Mouse (Mus musculus) granulocyte monocyte progenitor cell, adult 5-6 weeks (primary cell): ENCODE data around the gene Scfd2. TPM values are rescaled to one million over a fixed set of nuclear protein-coding genes. Genes with fewer than 3 reads are reported as not detected.

Source experiments
- ATAC-seq: replicated peaks from 2 replicates; pipeline ENCODE4 v1.8.0; 2016; ENCODE audit warnings: mild to moderate bottlenecking, moderate TSS enrichment, inconsistent platforms; ENCODE audit not compliant: poor library complexity, severe bottlenecking
- total RNA-seq, 2 experiments: library from RNA; stranded (forward) in 1 of 2; stranded (reverse) in 1 of 2; fragments of 200-712, 200-1000 nt in 1 of 2; fragments of >200 nt in 1 of 2; fragmentation: Nextera tagmentation in 1 of 2; gene quantifications; 2 replicates each; pipeline ENCODE4 v1.2.3; 2014 to 2017

Gene Scfd2
- total RNA-seq, 2 experiments from 2014 or later, result 24.7 to 25.5 TPM

DNA sequence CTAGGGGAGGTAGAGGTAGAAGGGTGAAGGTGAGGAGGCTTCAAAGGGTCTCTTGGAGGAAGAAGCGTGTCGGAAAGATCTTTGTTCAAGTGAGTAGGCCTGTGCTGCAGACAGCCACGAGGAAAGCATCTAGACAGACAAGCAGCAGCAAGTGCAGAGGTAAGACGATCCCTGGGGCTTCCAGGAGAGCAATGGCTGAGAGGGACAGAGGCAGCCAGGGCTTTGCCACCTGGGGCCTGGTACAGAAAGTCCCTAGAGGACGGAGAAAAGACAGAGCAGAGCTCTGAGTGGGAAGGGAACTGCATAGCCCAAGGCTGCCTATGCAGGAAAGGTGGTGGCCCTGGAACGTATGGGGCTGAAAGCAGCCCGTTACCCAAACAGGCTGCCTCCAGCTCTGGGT, 281.3 kb downstream of the Scfd2 start:
- no peak for ATAC-seq

DNA sequence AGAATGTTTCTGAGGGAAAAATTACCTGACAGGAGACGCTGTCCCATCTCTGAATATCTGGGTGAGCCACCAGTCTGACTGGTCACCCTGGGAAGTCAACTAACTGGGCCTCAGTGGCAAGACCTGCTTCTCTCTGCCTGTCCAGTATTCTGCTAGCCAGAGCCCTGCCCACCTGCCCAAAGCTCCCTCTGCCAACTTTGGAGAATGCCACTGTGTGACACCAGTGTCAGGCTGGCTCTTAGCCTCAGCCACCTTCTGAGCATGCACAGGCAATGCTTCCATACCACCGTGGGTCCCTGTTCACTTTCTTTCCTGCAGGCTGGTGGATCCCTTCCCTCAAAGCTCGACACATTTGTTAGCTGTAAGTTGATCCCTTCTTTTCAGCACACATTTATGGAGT, 281.8 kb downstream of the Scfd2 start:
- ATAC-seq, result no peak

DNA sequence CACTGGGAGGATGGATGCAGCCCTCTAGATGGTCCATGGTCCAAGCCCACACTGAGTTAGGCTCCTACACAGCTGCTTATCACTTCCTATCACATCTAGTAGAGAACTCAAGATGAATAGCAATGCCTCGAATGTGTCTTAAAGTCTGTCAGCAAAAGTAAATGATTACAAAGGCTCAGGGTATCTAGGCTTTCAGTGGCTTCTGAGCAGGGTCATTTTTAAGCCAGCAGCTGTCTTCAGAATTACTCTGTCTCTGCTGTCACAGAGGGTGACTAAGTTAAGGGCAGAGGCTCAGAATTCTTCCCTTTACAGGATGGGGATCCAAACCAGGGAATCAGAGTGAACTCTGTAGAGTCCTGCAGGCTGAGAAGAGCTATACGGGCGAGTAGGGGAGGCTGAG, 284.6 kb downstream of the Scfd2 start:
- no peak for ATAC-seq

DNA sequence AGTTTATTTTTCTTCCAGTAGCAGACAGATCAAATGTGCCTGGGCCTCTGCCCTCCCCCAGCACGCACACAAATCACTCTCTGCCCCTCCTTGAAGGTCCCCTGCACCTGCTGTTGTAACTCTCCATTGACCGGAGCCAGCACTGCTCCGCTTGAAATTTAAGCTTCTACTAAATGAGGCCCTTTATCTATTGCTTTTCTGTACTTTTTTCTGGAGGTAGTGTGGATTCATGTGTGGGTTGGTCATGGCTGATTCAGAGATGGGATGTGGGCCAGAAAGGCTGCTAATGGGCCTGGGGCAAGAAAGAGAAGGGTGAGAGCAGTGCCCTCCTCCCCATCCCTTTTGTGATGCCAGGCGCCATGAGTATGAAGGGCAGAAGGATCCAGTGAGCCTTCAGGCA, 285.1 kb downstream of the Scfd2 start:
- no peak for ATAC-seq

DNA sequence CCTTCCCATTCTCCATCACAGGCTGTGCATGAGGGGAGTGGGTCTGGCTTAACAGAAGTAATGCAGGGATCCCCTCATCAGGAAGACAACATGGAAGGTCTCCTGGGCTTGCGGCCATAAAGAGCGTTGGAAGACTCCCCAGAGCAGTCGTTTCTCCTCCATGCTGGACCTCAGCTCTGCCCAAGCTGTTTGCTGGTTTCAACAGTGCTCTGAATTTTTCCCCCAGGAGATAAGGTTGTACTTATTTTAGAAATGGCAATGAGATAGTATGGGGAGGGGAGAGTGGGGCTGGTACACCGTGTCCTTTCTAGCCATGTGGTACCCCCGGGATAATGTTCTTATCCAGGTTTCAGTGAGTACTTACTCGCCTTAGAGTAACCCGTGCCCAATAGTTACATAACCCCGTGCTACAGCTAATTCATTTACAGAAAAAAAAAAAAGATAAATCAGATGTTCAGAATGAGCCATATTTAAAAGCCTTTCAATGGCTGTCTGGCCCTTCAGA, 285.9 kb downstream of the Scfd2 start:
- no peak for ATAC-seq

DNA sequence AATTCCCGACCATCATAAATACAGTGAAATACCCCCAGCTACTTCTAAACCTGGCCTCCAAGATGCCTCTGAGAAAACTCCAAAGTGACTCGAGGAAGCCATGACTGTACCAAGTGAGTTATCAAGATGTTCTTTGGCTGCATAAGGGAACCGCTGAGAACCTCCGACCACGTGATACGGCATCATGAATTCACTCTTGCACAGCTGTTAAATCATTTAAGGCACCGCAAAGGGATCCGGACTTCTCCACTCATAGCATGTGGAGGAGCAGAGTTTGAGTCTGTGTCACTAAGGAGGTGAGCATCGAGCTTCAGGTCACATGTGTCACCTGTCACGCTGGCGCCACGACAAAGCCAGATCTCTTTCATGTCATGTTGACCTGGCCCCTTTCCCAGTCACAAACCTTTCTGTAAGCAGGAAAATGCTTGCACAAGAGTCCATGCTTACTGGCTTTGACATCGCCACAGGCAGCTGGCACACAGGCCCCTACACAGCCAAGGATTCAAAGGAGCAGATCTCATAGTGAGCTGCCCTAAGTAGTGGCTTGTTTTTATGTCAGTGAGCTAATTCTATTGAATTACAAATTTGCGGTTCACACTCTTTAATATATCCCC, 287.0 kb downstream of the Scfd2 start:
- no peak for ATAC-seq

DNA sequence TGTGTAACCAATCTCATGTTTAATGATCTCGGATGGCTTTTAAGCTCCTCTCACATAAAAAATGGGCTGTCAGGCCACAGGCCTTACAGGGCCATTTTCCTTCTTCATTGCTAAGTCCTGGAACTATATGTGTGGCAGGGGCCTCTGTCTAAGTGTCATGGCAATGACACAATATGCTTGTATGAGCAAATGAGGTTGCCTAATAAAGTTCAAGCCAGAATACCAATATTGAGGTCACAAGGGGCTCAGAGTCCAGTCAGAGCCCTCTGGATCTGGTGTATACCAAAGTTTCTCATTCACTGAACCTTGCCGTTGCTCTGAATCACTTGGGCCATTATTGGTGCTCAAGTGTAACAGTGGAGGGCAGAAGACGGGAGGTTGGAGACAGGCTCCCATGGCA, 288.9 kb downstream of the Scfd2 start:
- ATAC-seq, result no peak

DNA sequence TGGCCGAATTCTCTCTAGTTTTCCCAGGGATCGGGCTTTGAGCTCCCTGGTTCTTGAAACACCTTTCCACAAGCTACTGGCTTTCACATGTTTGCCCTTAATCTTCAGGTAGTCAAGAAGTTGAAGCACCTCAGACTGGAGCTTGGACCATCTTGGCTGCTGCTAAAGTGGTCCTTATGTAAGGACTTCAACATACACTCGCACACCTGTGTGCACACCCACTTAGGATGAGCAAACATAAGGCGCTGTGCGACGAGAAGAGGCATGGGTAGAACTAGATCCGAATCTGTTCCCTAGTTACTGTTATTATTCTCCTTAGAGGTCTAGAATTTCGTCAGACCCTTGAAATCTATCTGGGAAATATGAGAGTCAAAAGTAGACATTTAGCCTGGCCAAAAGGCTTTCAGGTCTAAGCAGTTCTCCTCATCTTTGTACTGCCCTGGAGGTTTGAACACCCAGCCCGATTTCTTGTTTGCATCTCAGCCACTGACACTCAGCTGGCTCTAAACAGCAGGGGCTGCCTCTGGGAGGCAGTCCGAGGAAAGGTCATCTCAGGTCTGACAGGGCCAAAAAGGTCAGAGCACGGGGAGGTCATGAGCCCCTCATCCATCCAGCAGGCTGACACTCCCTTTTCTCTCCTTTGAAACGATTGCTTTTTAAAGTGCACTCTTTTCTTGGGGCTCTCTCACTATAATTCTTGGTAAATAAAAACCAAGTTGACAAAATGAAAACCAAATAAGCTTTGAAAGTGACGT, 290.5 kb downstream of the Scfd2 start:
- ATAC-seq, result no peak

DNA sequence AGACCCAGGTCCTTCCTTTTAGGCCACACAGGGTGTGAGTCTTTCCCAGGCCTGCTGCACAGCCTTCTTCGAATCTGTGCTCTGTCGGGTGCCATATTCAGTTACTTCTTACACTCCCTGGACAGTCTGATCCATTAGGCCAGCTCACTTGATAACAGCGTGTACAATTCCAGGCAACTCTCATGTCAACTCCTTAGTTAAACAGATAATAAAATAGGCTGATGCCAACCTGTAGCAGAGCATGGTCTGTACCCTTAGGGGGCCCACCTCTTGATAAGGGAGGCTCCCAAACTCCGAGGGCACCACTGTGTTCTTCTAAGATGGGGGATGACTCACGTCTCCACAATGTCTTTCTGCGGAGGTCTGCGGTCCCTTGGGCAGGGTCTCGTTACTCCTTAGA, 291.3 kb downstream of the Scfd2 start:
- no peak for ATAC-seq

DNA sequence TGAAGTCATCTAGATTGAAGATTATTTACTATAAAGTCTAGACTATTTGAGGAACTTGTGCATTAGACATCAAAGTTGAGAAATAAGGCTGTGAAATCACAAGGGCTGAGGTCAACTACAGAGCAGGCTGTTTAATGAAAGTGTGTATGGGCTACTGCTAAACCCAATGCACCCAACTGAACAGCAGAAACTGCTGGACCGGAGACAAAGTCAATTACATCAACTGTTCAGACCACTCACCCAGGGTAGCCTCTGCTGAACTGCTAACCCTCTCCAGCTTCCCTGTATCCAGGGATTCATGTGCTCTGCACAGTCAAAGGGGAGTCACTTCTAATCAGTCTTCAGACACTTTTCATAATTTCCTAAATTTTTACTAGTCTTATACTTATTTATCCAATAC, 292.2 kb downstream of the Scfd2 start:
- 0 out of 2 replicates have a peak, but pooled peaks have one; percentile 14 for ATAC-seq

DNA sequence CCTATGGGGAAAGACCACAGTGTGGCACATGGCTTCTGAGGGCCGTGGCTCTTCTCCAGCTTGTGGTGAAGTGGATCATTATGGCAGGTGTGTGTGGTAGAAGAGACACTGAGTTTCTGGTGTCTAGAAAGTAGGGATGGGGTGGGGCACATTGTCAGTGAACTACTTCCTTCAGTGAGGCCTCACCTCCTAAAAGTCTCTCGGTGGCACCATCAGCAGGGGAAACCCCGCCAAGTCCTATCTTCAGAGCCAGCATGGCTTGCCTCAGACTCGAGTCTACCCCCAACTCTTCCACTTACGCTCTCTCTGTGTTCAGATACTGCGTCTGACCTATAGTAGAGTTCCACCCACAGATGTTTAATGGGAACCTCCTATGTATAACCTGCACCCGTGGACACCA, 297.8 kb downstream of the Scfd2 start:
- no peak for ATAC-seq

DNA sequence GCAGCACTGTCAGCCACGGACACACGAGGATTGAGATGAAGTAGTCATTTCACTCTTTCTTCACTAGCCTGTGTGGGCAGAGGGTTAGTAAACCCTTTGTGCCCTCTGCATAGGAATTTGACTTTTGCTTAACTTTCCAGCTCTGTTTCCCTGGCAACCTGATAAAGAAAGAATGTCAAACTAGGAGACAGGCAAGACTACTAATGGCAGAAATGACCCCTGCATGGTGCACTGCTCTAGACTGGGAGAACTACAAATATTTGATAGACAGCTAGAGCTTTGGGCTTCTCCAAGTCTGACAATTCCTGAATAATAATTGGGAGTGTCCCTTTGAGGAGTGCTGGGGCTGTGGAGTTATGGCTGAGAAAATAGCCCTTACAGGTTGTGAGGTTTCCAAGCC, 301.0 kb downstream of the Scfd2 start:
- ATAC-seq, result no peak

DNA sequence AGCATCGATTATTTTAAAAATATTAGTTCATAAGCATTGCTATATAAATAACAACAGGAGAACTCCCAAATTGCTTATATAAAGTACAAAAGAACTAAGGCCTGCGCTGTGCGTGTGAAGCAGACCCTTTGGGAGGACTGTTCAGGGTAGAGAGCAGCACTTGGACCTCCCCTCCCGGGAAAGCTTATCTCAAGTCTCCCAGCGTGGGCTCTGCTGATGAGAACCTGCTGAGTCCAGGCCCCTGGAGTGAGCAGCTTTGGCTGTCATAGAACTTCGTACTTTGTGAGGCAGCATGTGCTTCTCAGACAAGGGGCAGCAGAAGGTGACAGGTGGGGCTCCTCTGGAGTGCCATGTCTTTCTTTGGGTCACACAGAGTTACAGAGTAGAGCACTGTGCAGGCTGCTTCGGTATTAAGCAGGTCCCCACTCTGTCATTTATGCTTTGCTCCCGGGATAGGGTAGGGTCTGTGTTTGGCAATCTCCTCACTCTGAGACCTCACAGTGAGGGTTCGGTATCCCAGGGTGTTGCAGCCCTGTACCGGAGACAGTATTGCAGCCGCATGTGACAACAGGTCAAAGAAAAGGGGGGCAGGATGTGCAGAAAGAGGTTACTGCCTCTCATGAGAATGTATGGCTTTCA, 301.7 kb downstream of the Scfd2 start:
- ATAC-seq, result no peak

DNA sequence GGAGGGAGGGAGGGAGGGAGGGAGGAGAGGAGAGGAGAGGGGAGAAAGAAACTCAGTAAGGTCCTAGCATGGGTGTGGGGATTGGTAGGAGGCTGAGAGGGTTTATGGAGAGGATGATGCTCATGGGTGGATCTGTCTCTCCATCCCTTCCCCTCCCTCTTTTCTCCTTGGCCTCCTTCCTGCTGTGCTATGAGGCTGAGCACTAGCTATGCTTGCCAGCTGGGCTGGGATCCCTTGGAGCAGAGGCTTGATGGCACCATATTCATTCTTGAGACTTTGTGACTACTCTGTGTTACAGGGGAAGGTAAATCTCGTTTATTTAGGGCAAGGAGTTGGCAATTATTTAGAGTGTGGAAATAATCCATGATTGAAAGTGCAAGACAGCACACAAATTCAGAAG, 302.6 kb downstream of the Scfd2 start:
- no peak for ATAC-seq

DNA sequence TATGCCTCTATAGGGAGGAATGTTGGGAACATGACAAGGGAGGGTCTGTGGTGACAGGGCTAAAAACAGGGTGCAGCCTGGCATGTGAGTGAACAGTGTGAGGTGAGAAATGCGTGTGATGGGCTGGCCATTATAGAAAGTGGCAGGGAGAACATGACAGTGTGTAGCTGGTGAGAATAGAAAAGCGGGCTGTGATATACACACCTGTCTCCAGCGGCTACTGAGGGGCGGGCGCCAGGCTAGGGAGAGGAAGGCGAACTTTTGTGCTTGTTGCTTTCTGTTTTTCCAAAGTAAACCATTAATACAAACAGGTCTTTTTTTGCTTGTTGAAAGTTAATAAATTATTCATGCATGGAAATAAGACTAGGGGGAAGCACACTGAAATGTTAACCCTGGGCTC, 304.2 kb downstream of the Scfd2 start:
- no peak for ATAC-seq

DNA sequence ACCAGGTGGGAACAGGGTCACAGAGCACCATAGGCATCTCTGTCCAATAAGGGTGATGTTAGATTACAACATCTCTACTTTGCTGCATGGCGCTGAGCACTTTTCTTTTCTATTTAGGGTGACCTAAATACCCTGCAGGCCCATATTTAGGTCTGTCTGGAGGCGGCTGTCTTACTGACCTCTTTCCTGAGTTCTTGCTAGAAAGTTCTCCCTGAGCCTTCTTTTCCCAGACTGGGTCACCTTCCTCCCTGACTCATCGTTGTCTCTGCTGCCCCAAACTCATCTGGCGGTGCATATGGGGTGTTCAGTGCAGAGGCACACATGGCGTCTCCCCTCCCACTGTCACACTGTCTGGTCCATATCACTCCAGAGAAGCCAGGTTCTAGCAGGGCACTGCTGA, 305.4 kb downstream of the Scfd2 start:
- no peak for ATAC-seq

DNA sequence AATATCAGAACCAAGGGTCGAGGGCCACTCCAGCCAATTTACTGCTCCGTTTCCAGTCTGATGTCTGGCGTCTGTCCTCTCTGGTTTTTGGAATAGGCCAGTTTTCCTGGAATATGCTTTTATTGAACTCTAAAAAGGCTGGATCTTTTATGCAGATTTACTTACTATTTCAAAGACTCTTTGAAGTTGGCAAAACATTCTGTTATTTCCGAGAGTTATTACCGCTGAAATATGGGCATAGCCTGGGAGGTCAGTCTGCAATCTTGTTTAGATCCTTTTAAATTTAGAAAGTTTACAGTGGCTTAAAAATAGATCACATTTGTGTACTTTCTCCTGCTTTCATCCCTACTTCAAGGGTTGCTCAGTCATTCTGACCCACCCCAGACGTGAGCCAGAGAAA, 307.1 kb downstream of the Scfd2 start:
- ATAC-seq, result no peak

DNA sequence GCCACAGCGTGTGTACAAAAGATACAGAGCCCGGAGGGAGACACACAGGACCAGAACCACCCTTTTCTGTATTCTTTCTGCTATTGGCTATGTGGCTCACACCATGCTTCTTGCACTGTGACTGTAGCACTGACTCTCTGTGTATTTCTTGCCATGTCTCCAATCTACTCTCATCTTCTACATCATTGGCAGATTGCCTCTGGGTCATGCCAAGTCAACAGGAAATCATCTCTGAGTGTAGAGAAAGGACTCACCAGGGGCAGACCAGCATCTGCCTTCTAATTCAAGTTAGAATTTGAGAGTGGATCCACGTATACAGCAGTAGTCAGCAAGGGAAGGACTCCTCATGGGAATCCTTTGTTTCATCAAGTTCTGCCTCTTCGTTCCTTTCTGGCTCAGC, 308.9 kb downstream of the Scfd2 start:
- ATAC-seq, result no peak

DNA sequence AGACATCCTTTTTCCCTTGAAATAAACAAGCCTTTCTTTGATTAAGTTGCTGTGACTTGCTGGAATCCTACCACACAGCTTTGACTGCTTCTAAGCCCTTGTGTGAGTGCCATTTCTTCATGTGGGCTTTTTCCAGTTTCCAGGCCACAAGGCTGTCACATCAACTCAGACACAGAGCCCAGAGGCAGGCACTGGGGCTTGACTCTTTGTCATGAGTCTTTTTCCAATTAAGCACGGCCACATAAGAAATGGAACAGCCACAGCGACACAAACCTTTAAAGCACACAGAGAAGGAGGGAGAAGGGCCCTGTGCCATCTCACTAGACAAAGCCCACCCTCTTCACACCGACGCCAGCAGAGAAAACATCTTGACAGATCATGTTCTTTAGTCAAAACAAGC, 313.0 kb downstream of the Scfd2 start:
- no peak for ATAC-seq

DNA sequence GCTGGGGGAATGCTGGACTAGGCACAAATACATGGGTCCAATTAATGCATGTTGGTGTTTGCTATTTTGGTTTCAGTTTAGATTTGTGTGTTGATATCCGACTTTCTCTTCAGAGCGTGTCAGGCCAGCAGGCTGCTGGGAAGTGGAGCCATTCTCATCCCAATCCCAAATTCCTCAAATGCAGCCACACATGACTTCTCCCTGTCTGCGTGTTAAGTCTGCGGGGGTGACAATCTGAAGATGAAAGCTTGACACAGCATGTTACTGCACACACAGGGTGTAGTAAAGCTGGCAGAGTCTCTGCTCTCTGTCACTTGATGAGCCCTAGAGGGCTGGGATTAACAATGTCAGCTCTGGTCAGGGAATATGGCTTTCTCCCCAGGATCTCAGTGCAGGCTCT, 316.4 kb downstream of the Scfd2 start:
- no peak for ATAC-seq

DNA sequence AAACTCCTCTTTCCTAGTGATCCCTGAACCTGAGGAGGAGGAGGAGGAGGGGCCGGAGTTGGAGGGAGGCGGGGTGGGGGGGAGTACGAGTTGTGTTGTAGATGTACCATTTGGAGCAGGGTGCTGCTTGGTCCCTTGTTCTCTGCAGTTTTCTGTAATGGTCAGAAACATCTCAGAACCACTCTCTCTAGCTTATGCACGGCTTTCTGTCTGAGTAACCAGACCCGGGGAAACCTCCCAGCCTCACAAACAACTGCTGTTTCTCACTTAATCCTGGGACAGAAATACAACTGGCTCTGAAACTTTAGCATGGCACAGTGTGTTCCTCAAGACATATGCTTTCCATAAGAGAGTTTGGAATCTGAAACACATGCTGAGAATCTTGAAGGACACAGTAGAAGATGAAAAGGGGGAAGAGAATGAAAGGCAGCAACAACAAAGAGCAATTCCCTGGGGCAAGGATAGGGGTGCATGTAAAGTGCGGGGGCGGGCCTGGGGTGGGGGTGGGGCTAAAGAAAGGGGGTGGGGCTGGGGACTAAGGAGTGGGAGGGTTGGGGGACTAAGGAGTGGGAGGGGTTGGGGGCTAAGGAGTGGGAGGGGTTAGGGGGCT, 317.0 kb downstream of the Scfd2 start:
- no peak for ATAC-seq
